Comparison of ENCODE assay signal across 30 mouse cellular contexts in genomic region chr2:11653780-11654179, GRCm38 (mm10). TPM values are rescaled to one million over a fixed set of nuclear protein-coding genes. Genes with fewer than 3 reads are reported as not detected.
DNase-seq lines count a peak whose midpoint lies in the region; TF ChIP-seq lines count a peak whose summit lies in the region.
"Had no signal": no experiment of that assay in that cellular context is flagged by ENCODE, and none has a peak within 500 bp of the region (broad histone marks: within the 10 kb centered on the region; RNA-seq: fewer than 3 reads in every experiment).

No protein-coding gene starts in this region.

- H3K9me3 ChIP-seq in megakaryocyte, embryonic 14.5 days, result no peaks in the 10 kb centered on the region
- H3K9me3 ChIP-seq: forebrain, embryonic 10.5 days; forebrain, embryonic 13.5 days; heart, embryonic 12.5 days; heart, embryonic 15.5 days; hindbrain, embryonic 10.5 days; hindbrain, embryonic 13.5 days had no signal

- H3K27ac ChIP-seq in spleen, adult 2 months (ENCODE audit: insufficient read depth, low read length), result peak overlapping the region; percentile 76
- H3K27ac ChIP-seq in bone marrow, adult 2 months (ENCODE audit: control insufficient read depth, insufficient read depth, low read depth, low read length, poor library complexity), result peak overlapping the region; percentile 64
- H3K27ac ChIP-seq: forebrain, embryonic 10.5 days; forebrain, embryonic 13.5 days; gastrocnemius, adult 2 months; heart, embryonic 15.5 days; hindbrain, embryonic 10.5 days; hindbrain, embryonic 13.5 days had no signal

- peaks cover 26% of the 10 kb centered on the region for H3K4me1 ChIP-seq in spleen, adult 2 months (ENCODE audit: control insufficient read depth, insufficient read depth, insufficient read length)
- peaks cover 2% of the 10 kb centered on the region for H3K4me1 ChIP-seq in bone marrow, adult 2 months (ENCODE audit: control insufficient read depth, insufficient read depth, low read length)
- peaks cover 59% of the 10 kb centered on the region for H3K4me1 ChIP-seq in megakaryocyte, embryonic 14.5 days
- no peaks in the 10 kb centered on the region; the same call in 1 of the 2 replicates for H3K4me1 ChIP-seq in lung, adult 2 months (ENCODE audit: control insufficient read depth, insufficient read depth, low read length)
- H3K4me1 ChIP-seq: forebrain, embryonic 10.5 days; forebrain, embryonic 13.5 days; heart, embryonic 12.5 days; hindbrain, embryonic 10.5 days; hindbrain, embryonic 13.5 days had no signal

- TF ChIP-seq CTCF in spleen, adult 2 months (IDR thresholded peaks at IDR 0.05; ENCODE audit: extremely low read depth, insufficient read depth, insufficient read length, insufficient replicate concordance), result no peak
- no peak for TF ChIP-seq CTCF in bone marrow, adult 2 months (IDR thresholded peaks at IDR 0.05; ENCODE audit: control insufficient read depth, insufficient read depth, low read length)
- TF ChIP-seq CTCF in lung, adult 2 months (IDR thresholded peaks at IDR 0.05; ENCODE audit: insufficient read depth, low read length), result no peak

- H3K4me3 ChIP-seq in spleen, adult 2 months (ENCODE audit: extremely low read depth, insufficient read depth, insufficient read length), result 0 out of 2 replicates have a peak overlapping the region, but pooled peaks have one; percentile 4
- H3K4me3 ChIP-seq in bone marrow, adult 2 months (replicated peaks; ENCODE audit: control insufficient read depth, low read depth, low read length), result no peak overlapping the region
- H3K4me3 ChIP-seq in megakaryocyte, embryonic 14.5 days (replicated peaks), result peak overlapping the region; percentile 86
- H3K4me3 ChIP-seq in lung, adult 2 months (replicated peaks; ENCODE audit: extremely low read depth, low read depth, low read length), result no peak overlapping the region
- H3K4me3 ChIP-seq: forebrain, embryonic 10.5 days; forebrain, embryonic 13.5 days; gastrocnemius, adult 2 months; heart, embryonic 12.5 days; heart, embryonic 15.5 days; hindbrain, embryonic 10.5 days; hindbrain, embryonic 13.5 days had no signal

- H3K27me3 ChIP-seq in spleen, adult 2 months (ENCODE audit: control insufficient read depth, insufficient read depth, low read length), result no peaks in the 10 kb centered on the region
- H3K27me3 ChIP-seq in megakaryocyte, embryonic 14.5 days (replicated peaks), result no peaks in the 10 kb centered on the region
- H3K27me3 ChIP-seq: forebrain, embryonic 13.5 days; heart, embryonic 12.5 days; heart, embryonic 15.5 days; hindbrain, embryonic 13.5 days had no signal

- TF ChIP-seq POLR2A in spleen, adult 2 months (IDR thresholded peaks at IDR 0.05; ENCODE audit: low read depth, low read length), result no peak
- no peak for TF ChIP-seq POLR2A in bone marrow, adult 2 months (IDR thresholded peaks at IDR 0.05; ENCODE audit: borderline replicate concordance, control insufficient read depth, low read depth, low read length)
- TF ChIP-seq POLR2A in lung, adult 2 months (IDR thresholded peaks at IDR 0.05; ENCODE audit: borderline replicate concordance, extremely low read depth, low read depth, low read length), result no peak

- WGBS in spleen, adult 2 months, result 33% methylated on average over 5 of the region's 5 CpGs
- WGBS in bone marrow, adult 2 months, result 43% methylated on average over 5 of the region's 5 CpGs
- WGBS in lung, adult 2 months, result 62% methylated on average over 5 of the region's 5 CpGs

- no peaks in the 10 kb centered on the region for H3K36me3 ChIP-seq in spleen, adult 2 months (ENCODE audit: control insufficient read depth, insufficient read depth, low read length)
- H3K36me3 ChIP-seq in megakaryocyte, embryonic 14.5 days (replicated peaks; ENCODE audit: low read length), result no peaks in the 10 kb centered on the region
- H3K36me3 ChIP-seq: forebrain, embryonic 10.5 days; heart, embryonic 12.5 days; heart, embryonic 15.5 days; hindbrain, embryonic 10.5 days; hindbrain, embryonic 13.5 days had no signal

- no peak for DNase-seq in spleen, adult 2 months (ENCODE audit: low read depth in 1 of 2, low spot score in 2 of 2)
- DNase-seq in spleen, adult 12 weeks (ENCODE audit: low spot score), result no peak
- DNase-seq in cerebellum, adult 18-20 months, result no peak
- no peak for DNase-seq in lung, adult 2 months
- DNase-seq: cerebellum, adult 11-12 months; cerebellum, adult 9-10 months; cerebellum, postnatal 14 days; forebrain, postnatal 0 days; gastrocnemius, adult 2 months; gastrocnemius, postnatal 14 days; heart, adult 18-20 months; heart, postnatal 10 days; heart, postnatal 36 days had no signal

RNA-seq across cellular contexts. Expression of gene Il2ra, which starts 11.2 kb away (rescaled TPM):
- polyA plus RNA-seq in spleen, adult 2 months (2012; rRNA removed), result 1.6 and 2.0 TPM in 2 replicates
- 0.57 and 3.9 TPM in 2 replicates for polyA plus RNA-seq in bone marrow, adult 2 months (2011; ENCODE audit: insufficient read depth, insufficient read length, low replicate concordance, missing spikeins)
- not detected in 2 replicates for polyA plus RNA-seq in megakaryocyte, embryonic 14.5 days (2012; ENCODE audit: insufficient read depth, low replicate concordance)
- 0.23 and 0.30 TPM in 2 replicates for polyA plus RNA-seq in lung, adult 2 months (2012; rRNA removed)
- polyA plus RNA-seq: C2C12; embryonic facial prominence, embryonic 11.5 days; embryonic facial prominence, embryonic 14.5 days; forebrain, embryonic 10.5 days; forebrain, embryonic 13.5 days; forebrain, postnatal 0 days; heart, embryonic 12.5 days; hindbrain, embryonic 10.5 days had no signal

RNA-seq across cellular contexts. Expression of gene Gm17490, which starts 27.7 kb away (rescaled TPM):
- not detected in 2 replicates for polyA plus RNA-seq in spleen, adult 2 months (2012; rRNA removed)
- polyA plus RNA-seq in bone marrow, adult 2 months (2011; ENCODE audit: insufficient read depth, insufficient read length, low replicate concordance, missing spikeins), result not detected in 2 replicates
- polyA plus RNA-seq in megakaryocyte, embryonic 14.5 days (2012; ENCODE audit: insufficient read depth, low replicate concordance), result not detected in 2 replicates
- not detected in 2 replicates for polyA plus RNA-seq in lung, adult 2 months (2012; rRNA removed)
- polyA plus RNA-seq: activated CD4-positive, CD25-positive, alpha-beta regulatory T cell, adult 4 months; brain, embryonic 14.5 days; C2C12; CD4-positive, CD25-positive, alpha-beta regulatory T cell, adult 4 months; embryonic facial prominence, embryonic 11.5 days; embryonic facial prominence, embryonic 14.5 days; forebrain, embryonic 10.5 days; forebrain, embryonic 13.5 days; forebrain, postnatal 0 days; frontal cortex, adult 2 months; gonadal fat pad, adult 2 months; heart, embryonic 12.5 days; heart, embryonic 15.5 days; hindbrain, embryonic 10.5 days; hindbrain, embryonic 13.5 days; hindbrain, embryonic 16.5 days had no signal

RNA-seq across cellular contexts. Expression of gene Rbm17, which starts 49.8 kb away (rescaled TPM):
- polyA plus RNA-seq in spleen, adult 2 months (2012; rRNA removed), result 37.7 and 38.9 TPM in 2 replicates
- polyA plus RNA-seq in bone marrow, adult 2 months (2011; ENCODE audit: insufficient read depth, insufficient read length, low replicate concordance, missing spikeins), result 167 and 240 TPM in 2 replicates
- 21.6 and 123 TPM in 2 replicates for polyA plus RNA-seq in megakaryocyte, embryonic 14.5 days (2012; ENCODE audit: insufficient read depth, low replicate concordance)
- polyA plus RNA-seq in lung, adult 2 months (2012; rRNA removed), result 28.2 and 62.4 TPM in 2 replicates

RNA-seq across cellular contexts. Expression of gene Il15ra, which starts 51.3 kb away (rescaled TPM):
- polyA plus RNA-seq in spleen, adult 2 months (2012; rRNA removed), result 33.2 and 57.8 TPM in 2 replicates
- 9.3 and 10.4 TPM in 2 replicates for polyA plus RNA-seq in bone marrow, adult 2 months (2011; ENCODE audit: insufficient read depth, insufficient read length, low replicate concordance, missing spikeins)
- polyA plus RNA-seq in megakaryocyte, embryonic 14.5 days (2012; ENCODE audit: insufficient read depth, low replicate concordance), result 4.0 and 6.5 TPM in 2 replicates
- 20.7 and 26.2 TPM in 2 replicates for polyA plus RNA-seq in lung, adult 2 months (2012; rRNA removed)

Comparison
In these comparisons a context has a peak if more than half of its experiments do, and no peak if none do; other contexts are left out.
1. H3K4me3 ChIP-seq: peak in spleen, adult 2 months (single experiment) and megakaryocyte, embryonic 14.5 days (single experiment); none in bone marrow, adult 2 months (single experiment) and lung, adult 2 months (single experiment).